Mouse (Mus musculus): ENCODE measurements at regions not wholly inside any gene's neighbourhood (a gene's known extent, or its start where the extent isn't known, plus 50 kb on each side); places are given as distances from the start of the nearest gene placed in this dataset.

- Histone ChIP-seq H3K4me2 (ENCODE audit: low read length) (no peak overlapping the region), H3K27ac (replicated peaks; ENCODE audit: low read depth, low read length) (no peak overlapping the region), H3K4me3 (replicated peaks; ENCODE audit: low read depth, low read length) (no peak overlapping the region), H3K9ac (replicated peaks; ENCODE audit: low read length) (no peak overlapping the region), H3K9me3 (ENCODE audit: control insufficient read depth, low read length) (no peaks in the 10 kb centered on the region), H3K4me1 (ENCODE audit: control insufficient read depth, insufficient read depth, low read length) (0 out of 2 replicates have a peak, but pooled peaks cover 2% of the 10 kb centered on the region), H3K27me3 (ENCODE audit: control insufficient read depth, insufficient read depth, low read length) (no peaks in the 10 kb centered on the region), H3K36me3 (ENCODE audit: control insufficient read depth, insufficient read depth, low read length) (no peaks in the 10 kb centered on the region)
- ATAC-seq (ENCODE audit: low FRiP score, low TSS enrichment) (no peak), DNase-seq (no peak)
- WGBS: 11% methylated on average over 4 of the region's 4 CpGs
Measured at GRCm38 (mm10) chr5:75475414-75475813, 99.3 kb upstream of the Kit start.

GRCm38 (mm10) chr5:75478499-75478898 is 96.2 kb upstream of the Kit start:
- no peak overlapping the region for H3K27ac ChIP-seq (replicated peaks; ENCODE audit: low read depth, low read length)
- H3K4me3 ChIP-seq (replicated peaks; ENCODE audit: low read depth, low read length): no peak overlapping the region
- H3K36me3 ChIP-seq (ENCODE audit: control insufficient read depth, insufficient read depth, low read length): no peaks in the 10 kb centered on the region
- H3K4me2 ChIP-seq (ENCODE audit: low read length): no peak overlapping the region
- 64% methylated on average over 1 of the region's 1 CpGs for WGBS
- H3K27me3 ChIP-seq (ENCODE audit: control insufficient read depth, insufficient read depth, low read length): no peaks in the 10 kb centered on the region
- no peak for DNase-seq
- no peaks in the 10 kb centered on the region for H3K9me3 ChIP-seq (ENCODE audit: control insufficient read depth, low read length)
- no peak for ATAC-seq (ENCODE audit: low FRiP score, low TSS enrichment)
- no peaks in the 10 kb centered on the region for H3K4me1 ChIP-seq (ENCODE audit: control insufficient read depth, insufficient read depth, low read length)
- H3K9ac ChIP-seq (replicated peaks; ENCODE audit: low read length): no peak overlapping the region

- H3K4me1 ChIP-seq (ENCODE audit: control insufficient read depth, insufficient read depth, low read length): no peaks in the 10 kb centered on the region
- H3K9ac ChIP-seq (replicated peaks; ENCODE audit: low read length): no peak overlapping the region
- WGBS: 90% methylated on average over 11 of the region's 11 CpGs
- no peaks in the 10 kb centered on the region for H3K27me3 ChIP-seq (ENCODE audit: control insufficient read depth, insufficient read depth, low read length)
- no peaks in the 10 kb centered on the region for H3K9me3 ChIP-seq (ENCODE audit: control insufficient read depth, low read length)
- ATAC-seq (ENCODE audit: low FRiP score, low TSS enrichment): no peak
- H3K4me3 ChIP-seq (replicated peaks; ENCODE audit: low read depth, low read length): no peak overlapping the region
- DNase-seq: no peak
- no peaks in the 10 kb centered on the region for H3K36me3 ChIP-seq (ENCODE audit: control insufficient read depth, insufficient read depth, low read length)
- H3K27ac ChIP-seq (replicated peaks; ENCODE audit: low read depth, low read length): no peak overlapping the region
- H3K4me2 ChIP-seq (ENCODE audit: low read length): no peak overlapping the region
Measured at GRCm38 (mm10) chr5:75479149-75479548, 95.6 kb upstream of the Kit start.

DNA sequence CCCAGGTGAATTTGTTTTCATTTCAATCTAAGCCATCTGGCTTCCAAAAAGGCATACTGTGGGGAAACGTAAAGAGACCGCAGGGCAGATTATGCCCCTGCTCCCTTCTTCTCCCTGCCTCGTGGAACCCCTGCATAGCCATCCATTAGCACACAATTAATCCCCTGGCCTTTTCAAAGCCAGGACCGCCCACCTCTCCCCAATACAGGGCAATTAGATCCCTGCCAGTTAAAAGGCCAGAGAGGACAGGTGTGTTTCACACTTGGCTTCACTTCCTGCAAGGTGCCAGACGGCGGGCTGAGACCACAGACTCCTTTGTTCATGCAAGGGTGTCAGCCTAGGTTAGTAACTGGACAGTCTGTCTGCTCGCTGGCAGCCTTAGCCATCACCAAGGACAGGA is 93.1 kb upstream of the Kit start:
- DNase-seq (no peak), ATAC-seq (ENCODE audit: low FRiP score, low TSS enrichment) (no peak)
- H3K4me3 ChIP-seq (replicated peaks; ENCODE audit: low read depth, low read length): no peak overlapping the region

DNA sequence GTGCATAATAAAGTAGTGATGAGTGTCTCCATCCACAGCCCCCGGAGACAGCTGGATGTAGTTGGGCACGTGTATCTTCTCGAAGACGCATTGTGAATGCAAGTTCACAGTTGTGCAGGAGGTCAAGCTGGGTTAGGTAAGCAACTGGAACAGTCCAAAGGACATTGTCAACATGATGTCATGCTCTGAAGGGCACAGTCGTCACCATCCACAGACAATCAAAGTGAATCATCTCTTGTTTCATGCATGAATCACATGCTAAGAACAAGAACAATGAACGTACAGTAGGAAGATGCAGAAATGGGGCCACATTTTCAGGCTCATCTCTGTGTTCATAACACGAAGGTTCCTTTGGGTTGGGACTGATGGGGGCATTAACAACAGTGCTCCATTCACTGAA is 90.4 kb upstream of the Kit start:
- Histone ChIP-seq H3K27ac (replicated peaks; ENCODE audit: low read depth, low read length) (no peak overlapping the region), H3K9ac (replicated peaks; ENCODE audit: low read length) (no peak overlapping the region), H3K4me2 (ENCODE audit: low read length) (no peak overlapping the region), H3K4me3 (replicated peaks; ENCODE audit: low read depth, low read length) (no peak overlapping the region), H3K4me1 (ENCODE audit: control insufficient read depth, insufficient read depth, low read length) (no peaks in the 10 kb centered on the region), H3K27me3 (ENCODE audit: control insufficient read depth, insufficient read depth, low read length) (no peaks in the 10 kb centered on the region), H3K36me3 (ENCODE audit: control insufficient read depth, insufficient read depth, low read length) (no peaks in the 10 kb centered on the region), H3K9me3 (ENCODE audit: control insufficient read depth, low read length) (no peaks in the 10 kb centered on the region)
- ATAC-seq (ENCODE audit: low FRiP score, low TSS enrichment): no peak
- no peak for DNase-seq
- WGBS: 80% methylated on average over 7 of the region's 7 CpGs

More for the DNA sequence above, 93.1 kb upstream of the Kit start:
- 18% methylated on average over 7 of the region's 7 CpGs for WGBS
- H3K4me2 ChIP-seq (ENCODE audit: low read length): no peak overlapping the region
- no peaks in the 10 kb centered on the region for H3K27me3 ChIP-seq (ENCODE audit: control insufficient read depth, insufficient read depth, low read length)
- no peak overlapping the region for H3K27ac ChIP-seq (replicated peaks; ENCODE audit: low read depth, low read length)
- no peaks in the 10 kb centered on the region for H3K36me3 ChIP-seq (ENCODE audit: control insufficient read depth, insufficient read depth, low read length)
- no peak overlapping the region for H3K9ac ChIP-seq (replicated peaks; ENCODE audit: low read length)
- H3K9me3 ChIP-seq (ENCODE audit: control insufficient read depth, low read length): no peaks in the 10 kb centered on the region
- no peaks in the 10 kb centered on the region for H3K4me1 ChIP-seq (ENCODE audit: control insufficient read depth, insufficient read depth, low read length)

GRCm38 (mm10) chr5:75490806-75491205 is 83.9 kb upstream of the Kit start:
- Histone ChIP-seq H3K4me3 (replicated peaks; ENCODE audit: low read depth, low read length) (no peak overlapping the region), H3K4me2 (ENCODE audit: low read length) (no peak overlapping the region), H3K36me3 (ENCODE audit: control insufficient read depth, insufficient read depth, low read length) (no peaks in the 10 kb centered on the region), H3K9me3 (ENCODE audit: control insufficient read depth, low read length) (no peaks in the 10 kb centered on the region), H3K27ac (replicated peaks; ENCODE audit: low read depth, low read length) (no peak overlapping the region), H3K27me3 (ENCODE audit: control insufficient read depth, insufficient read depth, low read length) (no peaks in the 10 kb centered on the region), H3K9ac (replicated peaks; ENCODE audit: low read length) (no peak overlapping the region), H3K4me1 (ENCODE audit: control insufficient read depth, insufficient read depth, low read length) (no peaks in the 10 kb centered on the region)
- DNase-seq (no peak), ATAC-seq (ENCODE audit: low FRiP score, low TSS enrichment) (no peak)
- WGBS: 89% methylated on average over 9 of the region's 9 CpGs

GRCm38 (mm10) chr5:75494143-75494542 is 80.6 kb upstream of the Kit start:
- ATAC-seq (ENCODE audit: low FRiP score, low TSS enrichment): no peak

GRCm38 (mm10) chr5:75499053-75499452 is 75.7 kb upstream of the Kit start:
- Histone ChIP-seq H3K4me2 (ENCODE audit: low read length) (no peak overlapping the region), H3K27me3 (ENCODE audit: control insufficient read depth, insufficient read depth, low read length) (no peaks in the 10 kb centered on the region), H3K27ac (replicated peaks; ENCODE audit: low read depth, low read length) (no peak overlapping the region), H3K4me1 (ENCODE audit: control insufficient read depth, insufficient read depth, low read length) (no peaks in the 10 kb centered on the region), H3K9ac (replicated peaks; ENCODE audit: low read length) (no peak overlapping the region), H3K4me3 (replicated peaks; ENCODE audit: low read depth, low read length) (no peak overlapping the region), H3K36me3 (ENCODE audit: control insufficient read depth, insufficient read depth, low read length) (no peaks in the 10 kb centered on the region), H3K9me3 (ENCODE audit: control insufficient read depth, low read length) (no peaks in the 10 kb centered on the region)
- DNase-seq: no peak
- 86% methylated on average over 3 of the region's 3 CpGs for WGBS
- ATAC-seq (ENCODE audit: low FRiP score, low TSS enrichment): no peak

More at GRCm38 (mm10) chr5:75494143-75494542, 80.6 kb upstream of the Kit start:
- no peaks in the 10 kb centered on the region for H3K4me1 ChIP-seq (ENCODE audit: control insufficient read depth, insufficient read depth, low read length)
- H3K9me3 ChIP-seq (ENCODE audit: control insufficient read depth, low read length): no peaks in the 10 kb centered on the region
- 93% methylated on average over 10 of the region's 10 CpGs for WGBS
- DNase-seq: no peak
- no peak overlapping the region for H3K27ac ChIP-seq (replicated peaks; ENCODE audit: low read depth, low read length)
- no peak overlapping the region for H3K4me2 ChIP-seq (ENCODE audit: low read length)
- H3K36me3 ChIP-seq (ENCODE audit: control insufficient read depth, insufficient read depth, low read length): no peaks in the 10 kb centered on the region
- no peak overlapping the region for H3K4me3 ChIP-seq (replicated peaks; ENCODE audit: low read depth, low read length)
- H3K27me3 ChIP-seq (ENCODE audit: control insufficient read depth, insufficient read depth, low read length): no peaks in the 10 kb centered on the region
- H3K9ac ChIP-seq (replicated peaks; ENCODE audit: low read length): no peak overlapping the region

DNA sequence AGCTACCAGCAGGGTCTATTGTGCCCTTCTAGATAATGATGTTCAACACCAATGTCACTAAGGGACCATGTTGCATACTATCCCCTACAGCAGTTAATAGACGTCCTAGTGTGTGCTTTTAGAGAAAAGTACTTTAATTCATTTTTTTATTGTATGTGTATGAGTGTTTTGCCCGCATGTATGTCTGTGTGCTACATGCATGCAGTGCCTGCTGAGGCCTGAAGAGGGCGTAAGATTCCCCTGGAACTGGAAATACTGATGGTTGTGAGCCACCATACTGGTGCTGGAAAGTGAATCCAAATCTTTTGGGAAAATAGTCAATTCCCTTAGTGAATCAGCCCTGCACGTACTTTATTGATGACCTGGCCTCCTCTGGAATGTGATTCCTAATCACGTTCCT is 75.0 kb upstream of the Kit start:
- ATAC-seq (ENCODE audit: low FRiP score, low TSS enrichment): no peak

More for the DNA sequence above, 75.0 kb upstream of the Kit start:
- Histone ChIP-seq H3K4me1 (ENCODE audit: control insufficient read depth, insufficient read depth, low read length) (no peaks in the 10 kb centered on the region), H3K27ac (replicated peaks; ENCODE audit: low read depth, low read length) (no peak overlapping the region), H3K36me3 (ENCODE audit: control insufficient read depth, insufficient read depth, low read length) (no peaks in the 10 kb centered on the region), H3K9ac (replicated peaks; ENCODE audit: low read length) (no peak overlapping the region), H3K4me3 (replicated peaks; ENCODE audit: low read depth, low read length) (no peak overlapping the region), H3K27me3 (ENCODE audit: control insufficient read depth, insufficient read depth, low read length) (no peaks in the 10 kb centered on the region), H3K4me2 (ENCODE audit: low read length) (no peak overlapping the region), H3K9me3 (ENCODE audit: control insufficient read depth, low read length) (no peaks in the 10 kb centered on the region)
- WGBS: 90% methylated on average over 5 of the region's 5 CpGs
- no peak for DNase-seq

All from midbrain, embryonic 14.5 days (tissue).